Mouse (Mus musculus) heart, adult 2 months (tissue): ENCODE results near the gene Cks1b.
A peak's percentile ranks its signal among the peaks of the same experiment; 100 is the strongest.

Source experiments
- CTCF ChIP-seq: fragments of 200-600 bp; IDR thresholded peaks from 2 replicates; pipeline ENCODE4 v1.8.1; 2022; ENCODE audit warnings: antibody characterized with exemption, mild to moderate bottlenecking, moderate library complexity
- EP300 ChIP-seq: fragments of 200-500 bp; IDR thresholded peaks from 2 replicates; pipeline ENCODE4 v1.6.1; 2011; ENCODE audit warnings: low read depth, low read length, control low read depth; ENCODE audit not compliant: insufficient read depth
- POLR2A ChIP-seq: fragments of 200-500 bp; IDR thresholded peaks from 2 replicates; pipeline ENCODE4 v1.6.1; 2011; ENCODE audit warnings: mild to moderate bottlenecking, low read depth, low read length, control low read depth; ENCODE audit not compliant: insufficient read depth

DNA sequence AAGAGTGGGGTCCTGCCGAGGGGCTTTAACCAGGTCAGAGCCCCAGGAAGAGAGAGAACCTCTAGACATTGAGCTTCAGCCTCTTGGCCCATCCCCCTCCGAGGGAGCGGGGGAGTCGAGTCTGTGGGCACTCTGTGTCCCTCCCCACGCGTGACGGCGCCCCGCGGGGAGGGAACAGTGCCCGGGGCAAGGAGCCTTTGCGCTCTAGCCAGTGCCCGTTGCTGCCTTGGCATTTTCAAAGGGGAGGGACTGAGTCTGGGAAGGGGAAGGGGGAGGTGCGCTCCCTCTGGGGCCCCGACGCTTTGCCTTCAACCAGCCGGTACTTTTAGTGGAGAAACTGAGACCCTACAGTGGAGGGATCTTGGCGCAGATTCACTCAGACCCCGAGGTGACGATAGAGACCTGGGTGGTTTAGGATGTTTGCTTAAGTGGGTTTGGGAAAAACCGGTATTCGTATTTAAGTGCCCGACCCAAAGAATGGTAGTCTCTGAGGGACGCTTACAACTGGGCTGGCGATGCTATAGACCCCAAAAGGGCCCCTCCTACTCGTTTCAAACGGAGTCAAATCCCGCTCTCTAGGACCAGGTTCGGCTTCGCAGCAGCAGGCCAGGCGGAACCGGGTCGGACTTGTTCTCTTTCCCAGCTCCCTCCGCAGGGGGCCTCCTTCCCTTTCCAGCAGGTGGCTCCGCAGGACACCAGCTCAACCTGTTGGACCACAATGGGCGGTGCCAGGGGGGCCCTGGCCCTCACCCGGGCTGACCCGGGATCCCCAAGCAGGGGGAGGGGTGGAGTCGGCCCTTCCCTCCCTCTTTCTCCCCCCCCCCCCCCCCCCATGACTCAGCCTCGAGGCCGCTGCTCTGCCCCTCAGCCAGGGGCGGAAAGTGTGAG lies 23.9 kb downstream of the Cks1b start, which contains the start of gene Zbtb7b:
- TF ChIP-seq POLR2A (no peak; the same call in none of the 2 replicates), EP300 (no peak; the same call in 1 of the 2 replicates), CTCF (peak; percentile 58)
